Mouse (Mus musculus): ENCODE data around the gene Cacng1. TPM values are rescaled to one million over a fixed set of nuclear protein-coding genes. Genes with fewer than 3 reads are reported as not detected.

The Cacng1 gene
- polyA plus RNA-seq, 1 experiment from 2014 or later = 1.3 TPM

DNA sequence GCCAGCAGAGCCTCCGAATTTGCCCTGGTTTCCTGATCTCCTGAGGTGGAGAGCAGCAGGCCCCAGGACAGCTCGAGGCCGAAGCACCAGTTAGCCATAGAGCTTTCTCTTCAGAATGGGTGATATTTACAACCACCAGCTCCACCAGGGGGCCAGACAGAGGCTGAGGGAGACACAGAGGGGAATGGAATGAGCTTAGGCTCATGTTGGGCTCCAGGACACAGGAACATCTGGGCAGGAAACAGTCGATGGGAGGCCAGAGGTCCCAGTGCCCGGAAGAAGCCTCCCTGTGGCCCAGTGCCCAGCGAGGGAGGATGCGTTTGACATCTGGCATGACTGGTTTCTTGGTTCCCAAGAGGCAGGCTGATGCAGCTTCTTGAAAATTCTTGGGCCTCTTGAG is 17.8 kb upstream of the Cacng1 start:
- no peak overlapping the region for H3K4me3 ChIP-seq (replicated peaks)
- no peak overlapping the region for H3K4me2 ChIP-seq
- no peak for ATAC-seq (ENCODE audit: insufficient read depth)
- H3K9me3 ChIP-seq (replicated peaks) = no peaks in the 10 kb centered on the region
- H3K27ac ChIP-seq (replicated peaks) = no peak overlapping the region
- H3K4me1 ChIP-seq (replicated peaks) = no peaks in the 10 kb centered on the region
- H3K27me3 ChIP-seq = no peaks in the 10 kb centered on the region
- no peaks in the 10 kb centered on the region for H3K36me3 ChIP-seq (replicated peaks)
- 45% methylated on average over 7 of the region's 7 CpGs for WGBS (ENCODE audit: insufficient replicate concordance)
- no peak overlapping the region for H3K9ac ChIP-seq

DNA sequence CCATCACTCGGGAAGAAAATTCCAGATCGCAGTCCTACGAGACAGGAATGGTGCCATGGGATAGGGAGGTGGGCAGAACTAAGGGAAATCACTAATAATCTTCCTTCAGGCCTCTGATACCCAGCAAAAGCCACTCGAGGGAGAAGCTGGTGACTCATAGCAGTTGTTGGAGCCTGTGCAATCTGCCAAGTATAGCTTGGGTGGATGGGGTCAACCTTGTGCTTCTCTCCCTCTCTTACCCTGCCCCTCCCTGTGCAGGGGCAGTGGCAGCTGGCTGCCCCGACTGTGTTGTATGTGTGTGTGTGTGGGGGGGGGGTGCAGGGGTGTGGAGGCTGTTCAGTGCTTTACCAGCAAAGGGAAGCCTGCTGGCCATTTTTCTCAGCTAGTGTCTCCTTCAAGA is 15.2 kb upstream of the Cacng1 start:
- no peaks in the 10 kb centered on the region for H3K27me3 ChIP-seq
- no peak overlapping the region for H3K27ac ChIP-seq (replicated peaks)
- ATAC-seq (ENCODE audit: insufficient read depth) = no peak
- H3K4me3 ChIP-seq (replicated peaks) = no peak overlapping the region
- no peaks in the 10 kb centered on the region for H3K4me1 ChIP-seq (replicated peaks)
- no peaks in the 10 kb centered on the region for H3K36me3 ChIP-seq (replicated peaks)
- no peak overlapping the region for H3K4me2 ChIP-seq
- no peaks in the 10 kb centered on the region for H3K9me3 ChIP-seq (replicated peaks)
- 44% methylated on average over 5 of the region's 5 CpGs for WGBS (ENCODE audit: insufficient replicate concordance)
- H3K9ac ChIP-seq = no peak overlapping the region

DNA sequence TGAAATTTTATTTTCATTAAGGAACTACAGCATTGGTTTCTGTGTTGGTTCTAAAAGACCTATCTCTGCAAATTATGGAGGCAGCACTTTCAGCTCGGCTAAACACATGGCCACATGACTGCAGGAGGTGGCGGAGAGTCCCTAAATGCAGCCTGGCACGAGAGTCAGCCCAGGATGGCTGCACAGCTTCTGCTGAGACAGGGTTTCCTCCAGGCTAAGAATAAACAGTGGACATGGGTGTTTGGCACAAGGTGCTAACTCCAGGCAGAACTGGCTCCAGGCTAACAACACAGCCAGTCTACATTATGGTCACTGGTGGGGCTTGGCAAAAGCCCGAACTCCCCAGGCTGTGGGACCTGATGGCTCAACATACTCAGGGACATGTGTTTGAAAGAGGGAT is 14.6 kb upstream of the Cacng1 start:
- Histone ChIP-seq H3K4me2 (no peak overlapping the region), H3K4me1 (replicated peaks) (no peaks in the 10 kb centered on the region), H3K9me3 (replicated peaks) (no peaks in the 10 kb centered on the region), H3K27me3 (no peaks in the 10 kb centered on the region), H3K27ac (replicated peaks) (no peak overlapping the region), H3K4me3 (replicated peaks) (no peak overlapping the region), H3K9ac (no peak overlapping the region), H3K36me3 (replicated peaks) (no peaks in the 10 kb centered on the region)
- no peak for ATAC-seq (ENCODE audit: insufficient read depth)
- 59% methylated on average over 4 of the region's 4 CpGs for WGBS (ENCODE audit: insufficient replicate concordance)

DNA sequence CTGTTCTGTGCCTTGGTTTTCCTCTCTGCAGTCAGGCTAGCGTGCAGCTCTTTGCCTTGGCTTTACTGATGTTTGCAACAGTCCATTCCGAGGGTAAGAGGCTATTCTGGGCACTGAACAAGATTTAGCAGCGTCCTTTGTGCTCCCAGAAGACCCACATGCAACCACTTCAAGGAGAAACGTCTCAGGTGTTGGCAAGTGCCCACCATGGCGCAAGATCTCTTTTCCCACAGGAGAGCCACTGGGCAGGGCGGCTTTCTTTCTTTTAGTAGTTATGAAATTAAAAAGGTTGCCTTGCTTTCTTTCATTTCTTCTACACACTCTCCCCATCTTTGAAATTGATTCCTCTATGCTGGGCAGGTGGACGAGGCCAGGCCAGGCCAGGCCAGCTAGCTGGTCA is 12.8 kb upstream of the Cacng1 start:
- no peaks in the 10 kb centered on the region for H3K9me3 ChIP-seq (replicated peaks)
- H3K27me3 ChIP-seq = no peaks in the 10 kb centered on the region
- ATAC-seq (ENCODE audit: insufficient read depth) = no peak
- no peaks in the 10 kb centered on the region for H3K4me1 ChIP-seq (replicated peaks)
- WGBS (ENCODE audit: insufficient replicate concordance) = 50% methylated on average over 7 of the region's 7 CpGs
- H3K27ac ChIP-seq (replicated peaks) = no peak overlapping the region
- no peaks in the 10 kb centered on the region for H3K36me3 ChIP-seq (replicated peaks)
- H3K9ac ChIP-seq = no peak overlapping the region
- no peak overlapping the region for H3K4me3 ChIP-seq (replicated peaks)
- no peak overlapping the region for H3K4me2 ChIP-seq

DNA sequence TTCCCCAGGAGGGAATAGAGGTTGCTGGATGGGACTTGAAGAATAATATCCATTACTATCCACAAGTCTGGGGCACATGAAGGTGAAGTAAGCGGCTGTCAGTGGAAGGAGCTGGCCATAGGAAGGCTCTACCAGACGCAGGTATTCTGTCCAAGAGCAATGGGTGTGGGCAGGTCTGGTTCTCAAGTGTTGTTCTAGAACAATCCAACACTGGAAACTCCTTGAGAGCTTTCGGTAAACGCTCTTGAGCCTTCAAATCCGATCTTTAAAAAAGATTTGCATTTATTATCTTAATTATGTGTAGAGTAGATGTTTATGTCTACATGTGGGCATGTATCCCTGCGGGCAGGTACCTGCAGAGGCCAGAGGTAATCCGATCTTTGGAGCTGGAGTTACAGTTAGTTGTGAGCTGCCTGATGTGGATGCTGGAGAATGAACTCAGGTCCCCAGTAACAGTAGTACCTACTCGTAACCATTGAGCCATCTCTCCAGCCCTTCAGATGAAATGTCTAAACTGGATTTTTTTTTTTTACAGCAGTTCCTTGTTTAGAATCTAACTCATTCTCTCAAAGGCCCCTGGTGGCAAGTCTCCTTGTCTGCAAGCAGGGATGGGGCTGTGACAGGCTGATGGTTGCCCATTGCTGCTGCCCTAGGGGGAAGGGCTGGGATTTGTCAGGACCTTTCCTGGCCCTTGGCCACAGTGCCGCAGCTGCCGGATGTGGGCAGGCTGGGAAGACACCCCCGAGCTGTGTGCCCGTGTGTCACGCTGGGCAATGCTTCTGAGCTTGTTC is 11.9 kb upstream of the Cacng1 start:
- H3K4me3 ChIP-seq (replicated peaks) = no peak overlapping the region
- WGBS (ENCODE audit: insufficient replicate concordance) = 57% methylated on average over 13 of the region's 13 CpGs
- no peaks in the 10 kb centered on the region for H3K27me3 ChIP-seq
- H3K4me2 ChIP-seq = no peak overlapping the region
- H3K9me3 ChIP-seq (replicated peaks) = no peaks in the 10 kb centered on the region
- H3K9ac ChIP-seq = no peak overlapping the region
- H3K36me3 ChIP-seq (replicated peaks) = no peaks in the 10 kb centered on the region
- no peak for ATAC-seq (ENCODE audit: insufficient read depth)
- no peak overlapping the region for H3K27ac ChIP-seq (replicated peaks)
- no peaks in the 10 kb centered on the region for H3K4me1 ChIP-seq (replicated peaks)

DNA sequence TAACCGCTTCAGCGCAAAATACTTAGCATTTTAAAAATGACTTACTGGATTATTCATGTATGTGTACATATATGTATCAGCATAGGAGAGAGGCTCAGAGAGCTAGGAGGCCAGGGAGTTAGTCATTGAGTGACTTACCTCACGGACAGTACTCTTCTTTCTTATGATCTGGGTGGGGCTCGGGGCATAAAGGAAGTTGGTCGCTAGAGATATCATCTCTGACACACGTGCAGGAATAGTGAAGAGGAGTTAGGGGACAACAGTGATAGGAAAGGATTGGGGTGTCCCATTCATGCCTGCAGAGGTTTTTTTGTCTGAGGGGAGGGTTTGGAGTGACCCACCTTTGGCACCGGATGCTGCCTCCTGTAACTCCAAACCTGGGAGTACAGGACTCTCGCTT is 8.3 kb upstream of the Cacng1 start:
- H3K4me1 ChIP-seq (replicated peaks) = no peaks in the 10 kb centered on the region
- WGBS (ENCODE audit: insufficient replicate concordance) = 57% methylated on average over 8 of the region's 8 CpGs
- ATAC-seq (ENCODE audit: insufficient read depth) = no peak

DNA sequence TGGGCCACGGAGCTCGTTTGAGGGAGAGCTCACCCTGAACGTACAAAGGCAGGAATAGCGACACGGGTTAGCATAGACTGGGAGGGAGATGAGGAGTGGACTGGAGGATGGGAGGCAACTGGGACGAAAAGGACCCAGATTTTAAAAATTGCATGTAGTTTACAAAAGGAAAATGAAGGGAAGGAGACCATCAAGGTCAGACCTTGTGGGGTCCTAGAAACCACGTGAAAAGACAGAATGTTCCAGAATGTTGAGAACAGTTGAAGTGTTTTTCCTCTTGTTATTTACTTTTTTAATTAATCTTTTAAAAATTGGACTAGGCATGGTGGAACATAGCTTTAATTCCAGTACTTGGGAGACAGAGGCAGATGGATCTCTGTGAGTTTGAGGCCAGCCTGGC is 4.7 kb upstream of the Cacng1 start:
- H3K27me3 ChIP-seq = no peaks in the 10 kb centered on the region
- ATAC-seq (ENCODE audit: insufficient read depth) = no peak

More for the DNA sequence above, 8.3 kb upstream of the Cacng1 start:
- no peaks in the 10 kb centered on the region for H3K36me3 ChIP-seq (replicated peaks)
- H3K27ac ChIP-seq (replicated peaks) = no peak overlapping the region
- H3K4me3 ChIP-seq (replicated peaks) = no peak overlapping the region
- no peak overlapping the region for H3K4me2 ChIP-seq
- no peak overlapping the region for H3K9ac ChIP-seq
- H3K27me3 ChIP-seq = no peaks in the 10 kb centered on the region
- no peaks in the 10 kb centered on the region for H3K9me3 ChIP-seq (replicated peaks)

DNA sequence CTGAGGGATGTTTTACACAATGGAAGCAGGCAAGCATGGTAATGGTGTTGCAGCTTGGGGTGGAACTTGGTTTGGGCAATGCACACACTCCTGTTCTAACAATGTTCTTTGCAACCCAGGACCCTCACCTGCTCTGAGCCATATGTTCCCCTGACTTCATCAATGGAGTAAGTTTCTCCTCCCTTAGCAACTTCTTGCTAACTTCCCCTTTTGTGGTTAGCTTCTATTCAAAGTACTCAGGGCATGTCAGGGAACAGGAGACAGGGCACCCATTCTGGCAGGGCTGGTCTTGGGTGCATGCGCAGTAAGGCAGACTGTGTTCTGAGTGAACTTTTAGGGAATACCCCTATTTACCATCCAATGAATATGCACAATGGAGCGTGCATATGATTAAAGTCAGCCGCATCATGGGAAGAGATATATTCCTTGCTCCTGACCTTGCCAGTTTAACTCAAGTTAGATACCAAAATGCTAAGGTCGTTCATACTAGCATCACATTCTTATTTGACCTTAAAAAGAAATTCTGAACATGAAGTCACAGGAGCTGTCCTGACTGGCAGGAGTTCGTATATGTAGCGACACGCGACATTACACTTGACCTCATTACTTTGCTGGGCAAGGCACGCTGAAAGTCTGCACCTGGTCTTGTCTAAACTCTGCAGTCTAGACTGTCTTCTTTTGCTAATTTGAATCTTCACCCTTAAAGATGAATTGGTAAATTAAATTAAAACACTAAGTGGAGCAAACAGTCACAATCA is 4.1 kb upstream of the Cacng1 start:
- Histone ChIP-seq H3K4me3 (replicated peaks) (no peak overlapping the region), H3K4me1 (replicated peaks) (no peaks in the 10 kb centered on the region), H3K27me3 (no peaks in the 10 kb centered on the region), H3K9me3 (replicated peaks) (no peaks in the 10 kb centered on the region), H3K27ac (replicated peaks) (no peak overlapping the region), H3K36me3 (replicated peaks) (no peaks in the 10 kb centered on the region), H3K9ac (no peak overlapping the region), H3K4me2 (no peak overlapping the region)
- 64% methylated on average over 9 of the region's 9 CpGs for WGBS (ENCODE audit: insufficient replicate concordance)
- ATAC-seq (ENCODE audit: insufficient read depth) = no peak

More for the DNA sequence above, 4.7 kb upstream of the Cacng1 start:
- Histone ChIP-seq H3K4me1 (replicated peaks) (no peaks in the 10 kb centered on the region), H3K36me3 (replicated peaks) (no peaks in the 10 kb centered on the region), H3K4me2 (no peak overlapping the region), H3K9me3 (replicated peaks) (no peaks in the 10 kb centered on the region), H3K4me3 (replicated peaks) (no peak overlapping the region), H3K9ac (no peak overlapping the region), H3K27ac (replicated peaks) (no peak overlapping the region)
- WGBS (ENCODE audit: insufficient replicate concordance) = 68% methylated on average over 7 of the region's 7 CpGs

DNA sequence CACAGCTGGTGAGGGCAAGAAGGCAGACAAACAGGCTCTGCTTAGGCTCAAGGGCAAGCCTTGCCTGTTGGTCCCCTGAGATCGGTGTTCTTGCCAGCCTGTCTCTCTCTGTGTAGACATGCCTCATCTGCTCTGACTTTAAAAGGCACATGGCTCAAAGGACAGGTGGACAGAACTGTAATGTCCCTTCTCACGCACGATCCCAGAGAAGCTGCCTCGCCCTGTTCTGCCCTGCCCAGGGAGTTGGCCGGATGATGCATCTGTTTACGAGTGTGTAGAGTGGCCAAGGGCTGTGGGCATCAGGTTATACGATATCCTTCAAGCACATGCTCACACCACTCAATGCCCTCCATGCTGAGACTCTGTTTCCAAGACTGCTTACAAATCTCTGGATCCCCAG is 2.0 kb downstream of the Cacng1 start:
- ATAC-seq (ENCODE audit: insufficient read depth) = no peak
- H3K27ac ChIP-seq (replicated peaks) = no peak overlapping the region
- H3K4me3 ChIP-seq (replicated peaks) = no peak overlapping the region
- no peaks in the 10 kb centered on the region for H3K4me1 ChIP-seq (replicated peaks)
- no peak overlapping the region for H3K4me2 ChIP-seq
- no peak overlapping the region for H3K9ac ChIP-seq
- H3K9me3 ChIP-seq (replicated peaks) = no peaks in the 10 kb centered on the region
- H3K36me3 ChIP-seq (replicated peaks) = no peaks in the 10 kb centered on the region
- no peaks in the 10 kb centered on the region for H3K27me3 ChIP-seq
- 73% methylated on average over 7 of the region's 7 CpGs for WGBS (ENCODE audit: insufficient replicate concordance)

DNA sequence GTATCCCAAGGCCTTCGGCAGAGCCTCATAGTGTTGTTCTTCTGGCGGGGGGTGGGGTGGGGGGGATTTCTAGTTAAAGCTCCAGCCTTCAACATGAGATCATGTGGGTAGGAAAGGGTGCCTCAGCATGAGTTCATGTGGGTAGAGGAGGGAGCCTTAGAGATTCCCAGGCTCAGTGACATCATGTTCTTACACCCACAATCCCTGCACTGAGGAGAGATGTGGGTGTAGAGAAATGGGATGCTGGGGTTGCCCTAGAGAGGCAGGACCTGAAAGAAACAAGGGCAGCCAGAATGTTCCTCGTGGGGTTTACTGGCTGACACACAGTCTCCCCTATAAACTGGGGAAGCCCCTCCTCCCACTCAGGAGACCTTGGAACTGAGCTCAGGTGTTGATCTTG is 5.9 kb downstream of the Cacng1 start:
- Histone ChIP-seq H3K27ac (replicated peaks) (no peak overlapping the region), H3K4me2 (no peak overlapping the region), H3K9ac (no peak overlapping the region), H3K36me3 (replicated peaks) (no peaks in the 10 kb centered on the region), H3K4me3 (replicated peaks) (no peak overlapping the region), H3K4me1 (replicated peaks) (no peaks in the 10 kb centered on the region), H3K9me3 (replicated peaks) (no peaks in the 10 kb centered on the region), H3K27me3 (no peaks in the 10 kb centered on the region)
- no peak for ATAC-seq (ENCODE audit: insufficient read depth)
- WGBS (ENCODE audit: insufficient replicate concordance) = 43% methylated on average over 3 of the region's 3 CpGs

DNA sequence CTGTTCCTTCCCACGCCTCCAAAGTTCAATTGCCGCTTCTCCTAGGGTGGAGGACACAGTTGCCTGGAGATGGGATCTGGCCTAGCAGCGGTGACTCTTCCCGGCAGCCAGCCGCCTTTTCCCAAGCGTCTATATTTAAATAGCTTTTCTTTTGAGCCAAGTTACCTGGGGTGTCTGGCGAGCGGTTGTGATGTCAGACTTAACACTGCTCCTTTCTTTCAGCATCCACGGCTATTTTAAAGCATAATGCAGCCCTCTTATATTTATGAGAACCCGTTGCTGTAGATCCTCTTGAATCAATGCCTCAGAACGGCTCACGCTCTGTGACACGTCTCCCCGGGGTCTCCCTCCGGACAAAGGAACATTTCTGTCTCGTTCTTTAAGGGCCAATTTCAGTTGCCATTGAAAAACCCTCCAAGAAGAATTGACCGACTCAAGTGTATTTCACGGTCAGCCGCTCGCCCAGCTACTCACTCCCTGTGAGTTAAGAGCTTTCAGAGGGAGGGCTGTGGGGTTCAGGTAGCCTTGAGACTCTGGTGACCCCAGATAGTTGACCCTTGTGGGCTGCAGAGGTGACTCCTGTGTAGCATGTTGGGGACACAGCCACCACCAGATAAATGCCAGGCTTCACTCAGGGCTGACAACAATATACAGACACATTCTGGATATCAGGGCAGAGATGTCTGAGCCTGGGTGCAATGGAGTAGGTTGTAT is 8.3 kb downstream of the Cacng1 start:
- Histone ChIP-seq H3K4me1 (replicated peaks) (no peaks in the 10 kb centered on the region), H3K36me3 (replicated peaks) (no peaks in the 10 kb centered on the region), H3K27ac (replicated peaks) (no peak overlapping the region), H3K4me2 (no peak overlapping the region), H3K9me3 (replicated peaks) (no peaks in the 10 kb centered on the region), H3K9ac (no peak overlapping the region), H3K27me3 (peaks cover 5% of the 10 kb centered on the region; the same call in 1 of the 2 replicates), H3K4me3 (replicated peaks) (no peak overlapping the region)
- ATAC-seq (ENCODE audit: insufficient read depth) = no peak
- 61% methylated on average over 20 of the region's 20 CpGs for WGBS (ENCODE audit: insufficient replicate concordance)

All from liver, embryonic 15.5 days (tissue).